Mouse (Mus musculus) layer of hippocampus, postnatal 14 days (tissue): ENCODE measurements around the gene Ift43. TPM values are rescaled to one million over a fixed set of nuclear protein-coding genes. Genes with fewer than 3 reads are reported as not detected.

Experiments used
- DNase-seq, 2 experiments: peaks; one replicate each; pipeline ENCODE4 v3.0.0; 2021 to 2022; ENCODE audit warnings: low spot score in 2 of 2, mixed read lengths in 1 of 2
- long read RNA-seq, 2 experiments: library from polyadenylated mRNA; stranded (forward); transcript quantifications; one replicate each; pipeline ENCODE4 v2.0.0; 2021
- total RNA-seq, 2 experiments: library from RNA; stranded (reverse); gene quantifications; 2 replicates each; pipeline ENCODE4 v1.2.3; 2021

Ift43 gene
- total RNA-seq: 10 to 100 TPM; 11.3 to 12.0 TPM
- long read RNA-seq, experiment 1, partial matches to known transcripts: 1 of 5 reads
- long read RNA-seq, experiment 1, other reads (novel, unspliced or antisense): 1 of 5 reads
- long read RNA-seq, experiment 2, transcript Ift43-205 (9 exons, 783 nt): major isoform, 13 of 19 reads
- long read RNA-seq, experiment 2, partial matches to known transcripts: 0 of 19 reads
- long read RNA-seq, experiment 2, other reads (novel, unspliced or antisense): 5 of 19 reads

DNA sequence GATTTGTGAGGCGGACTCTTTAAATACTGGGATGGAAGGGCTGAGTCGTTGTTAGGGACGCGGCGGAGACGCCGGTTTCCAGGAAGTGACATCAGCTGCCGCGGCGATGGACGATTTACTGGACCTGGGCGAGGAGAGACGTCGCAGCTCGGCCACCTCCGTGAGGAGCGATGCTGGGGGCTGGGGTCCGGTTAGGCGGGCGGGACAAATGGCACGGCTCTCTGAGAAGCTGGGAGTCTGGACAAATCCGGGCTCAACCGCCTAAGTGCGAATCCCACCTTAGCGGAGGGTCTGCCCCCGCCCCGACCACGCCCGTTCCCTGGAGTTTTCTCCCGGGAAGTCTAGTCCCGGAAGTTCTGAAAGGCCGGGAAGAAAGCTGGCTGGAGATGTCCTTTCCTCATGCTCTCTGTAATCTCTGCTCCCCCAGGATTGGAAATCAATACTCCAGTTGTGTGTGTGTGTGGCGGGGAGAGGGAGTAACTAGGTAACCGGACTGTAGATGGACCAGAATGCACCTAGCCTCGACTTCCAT lies at the start of gene Ift43:
Gene Ift43, plus strand, starts transcription at position 61 of the 532 bp plus-strand sequence.
- DNase-seq: peak; percentile 74 to 78

DNA sequence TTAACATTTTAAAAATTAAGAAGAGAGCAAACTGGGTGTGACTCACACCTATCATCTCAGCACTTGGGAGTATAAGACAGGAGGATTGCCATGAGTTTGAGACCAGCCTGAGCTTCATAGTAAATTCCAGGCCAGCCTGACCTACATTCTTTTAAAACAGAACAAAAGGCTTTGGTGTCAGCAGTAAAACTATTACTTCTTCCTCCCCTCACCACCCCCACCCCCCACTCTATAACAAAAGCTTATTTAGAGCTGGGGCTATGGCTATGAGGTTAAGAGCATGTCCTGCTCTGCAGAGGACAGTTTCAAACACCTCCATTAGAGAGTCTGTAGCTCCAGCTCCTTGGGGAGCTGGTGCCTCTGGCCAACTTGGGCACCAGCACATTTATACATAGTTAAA lies 46.8 kb upstream of the Ift43 start:
- DNase-seq: no peak

DNA sequence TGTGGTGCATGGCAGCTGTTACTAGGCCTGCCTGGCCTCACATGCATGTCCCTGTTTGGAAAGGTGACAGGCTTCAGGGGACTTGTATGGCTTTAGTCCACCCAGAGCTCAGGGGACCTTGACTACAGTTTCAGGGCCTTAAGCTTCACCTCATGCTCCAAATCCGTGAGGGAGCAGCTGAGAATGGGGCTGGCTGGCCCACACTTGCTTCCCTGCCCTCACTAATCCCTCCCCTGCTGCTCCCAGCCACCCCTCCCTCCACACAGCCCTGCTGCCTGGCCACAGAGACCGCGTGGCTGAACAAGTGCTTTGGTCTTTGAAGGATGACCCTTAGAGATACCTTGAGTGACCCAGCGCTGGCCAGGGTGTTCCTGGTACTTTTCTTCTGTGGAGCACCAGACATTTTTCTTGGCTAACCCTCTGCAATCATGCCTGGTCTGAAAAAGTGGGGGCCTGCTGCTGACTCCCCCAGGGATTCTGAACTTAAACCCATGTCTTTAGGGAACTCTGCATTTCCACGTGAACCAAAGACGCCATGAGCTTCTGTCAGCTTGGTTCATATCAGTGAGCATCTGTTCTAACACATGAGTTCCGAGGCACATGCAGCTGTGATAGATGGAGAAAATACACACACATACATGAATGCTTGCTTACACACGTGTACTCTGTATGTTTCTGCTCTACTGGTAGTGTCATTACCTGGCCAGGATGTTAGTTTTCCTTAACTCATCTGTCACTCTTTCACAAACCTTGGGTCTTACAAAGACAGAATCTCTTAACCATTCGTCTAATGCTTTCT lies 45.8 kb upstream of the Ift43 start:
- DNase-seq: no peak

DNA sequence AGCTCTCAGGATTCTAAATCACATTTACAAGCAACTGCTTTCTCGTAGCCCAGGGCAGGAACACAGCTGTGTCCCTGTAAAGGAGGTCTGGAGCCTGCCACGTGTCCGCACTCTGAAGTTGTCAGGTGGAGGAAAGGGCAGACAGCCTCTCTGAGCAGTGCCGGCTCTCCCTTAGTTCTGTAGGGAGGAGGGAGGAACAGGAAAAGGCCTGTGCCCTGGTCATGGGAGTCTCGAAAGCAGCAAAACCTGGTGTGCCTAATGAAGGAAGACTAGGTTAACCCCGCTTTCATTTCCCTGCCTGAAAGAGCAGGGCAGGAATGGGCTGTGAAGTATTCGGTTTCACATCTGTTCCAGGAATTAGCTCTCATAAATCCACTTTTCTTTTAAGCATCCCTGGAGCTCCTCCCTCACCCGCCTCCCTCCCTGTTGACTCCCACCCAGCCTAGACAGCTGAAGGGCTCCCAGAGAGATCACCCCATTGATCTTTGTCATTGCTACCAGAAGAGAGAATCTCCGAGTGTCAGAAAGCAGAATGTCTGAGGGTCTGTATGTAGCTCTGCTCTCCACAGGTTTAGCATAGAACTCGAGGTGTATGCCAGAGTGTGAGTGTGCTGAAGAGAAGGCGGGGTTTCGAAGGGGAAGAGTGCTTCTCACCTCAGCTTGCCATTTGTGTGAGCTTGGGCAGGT lies 45.0 kb upstream of the Ift43 start:
- no peak for DNase-seq

DNA sequence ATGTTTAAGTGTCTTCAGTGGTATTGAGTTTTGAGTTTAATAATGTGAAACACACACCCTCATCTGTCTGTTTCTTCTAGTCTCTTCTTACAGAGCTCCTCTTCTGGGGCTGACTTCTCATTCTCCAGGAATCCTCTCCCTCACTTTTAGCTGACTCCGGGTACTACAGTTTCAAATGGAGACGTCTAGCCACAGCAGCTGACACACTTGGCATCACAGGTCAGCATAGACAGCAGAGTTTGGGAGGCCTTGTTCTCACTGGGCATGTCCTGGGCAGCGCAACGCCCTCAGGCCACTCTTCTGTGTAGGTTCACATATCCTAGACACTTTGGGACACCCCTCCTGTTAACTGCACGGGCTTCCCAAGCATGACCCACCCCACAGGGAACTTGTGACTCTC lies 43.3 kb upstream of the Ift43 start:
- DNase-seq: no peak

DNA sequence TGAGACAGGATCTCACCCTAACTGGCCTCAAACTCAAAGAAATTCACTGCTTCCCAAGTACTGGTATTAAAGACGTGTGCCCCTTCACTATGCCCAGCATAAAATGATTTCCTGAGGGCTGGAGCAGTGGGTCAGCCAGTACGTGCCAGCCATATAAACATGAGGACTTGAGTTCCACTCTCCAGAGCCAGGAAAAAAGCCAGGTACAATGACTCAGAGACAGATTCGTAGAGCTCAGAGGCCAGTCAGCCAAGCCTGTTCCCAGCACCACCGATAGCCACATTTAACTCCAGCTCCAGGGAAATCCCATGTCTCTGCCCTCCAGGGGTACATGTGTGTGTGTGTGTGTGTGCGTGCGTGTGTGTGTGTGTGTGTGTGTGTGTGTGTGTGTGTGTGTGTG lies 42.6 kb upstream of the Ift43 start:
- no peak for DNase-seq

DNA sequence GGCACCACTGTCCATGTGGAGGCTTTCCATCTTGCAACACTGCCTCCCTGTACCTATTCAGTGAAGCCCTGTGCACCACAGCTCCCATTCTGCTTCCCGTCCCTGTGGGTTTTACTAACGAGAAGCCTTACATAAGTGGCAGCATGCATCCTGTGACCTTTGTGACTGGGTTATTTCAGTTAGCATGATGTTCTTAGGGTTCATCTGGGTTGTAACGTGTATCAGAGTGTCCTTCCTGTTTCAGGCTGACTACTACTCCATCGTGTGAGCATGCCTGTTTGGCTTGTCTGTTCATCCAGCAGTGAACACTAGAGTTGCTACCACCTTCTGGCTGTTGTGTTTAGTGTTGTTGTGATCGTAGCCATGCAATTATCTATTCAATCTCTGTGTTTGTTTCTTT lies 36.2 kb upstream of the Ift43 start:
- DNase-seq: no peak

DNA sequence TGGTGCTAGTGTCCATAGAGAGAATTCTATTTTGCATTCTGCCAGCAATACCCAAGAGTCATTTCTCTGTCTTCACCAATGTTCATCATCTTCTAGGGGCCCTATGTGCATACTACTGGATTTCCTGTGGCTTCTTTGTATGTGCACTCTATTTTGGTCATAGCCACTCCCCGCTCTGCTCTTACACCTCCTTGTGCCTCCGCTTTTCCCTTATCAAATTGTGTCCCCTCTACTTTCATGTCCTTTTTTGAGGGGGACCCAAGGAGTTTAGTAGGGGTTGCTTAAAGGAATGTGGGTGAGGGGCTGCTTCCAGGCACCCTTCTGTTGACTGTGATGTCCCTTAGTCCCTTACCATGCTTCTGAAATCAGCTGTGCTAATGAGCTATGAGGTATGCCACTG lies 35.6 kb upstream of the Ift43 start:
- no peak for DNase-seq

DNA sequence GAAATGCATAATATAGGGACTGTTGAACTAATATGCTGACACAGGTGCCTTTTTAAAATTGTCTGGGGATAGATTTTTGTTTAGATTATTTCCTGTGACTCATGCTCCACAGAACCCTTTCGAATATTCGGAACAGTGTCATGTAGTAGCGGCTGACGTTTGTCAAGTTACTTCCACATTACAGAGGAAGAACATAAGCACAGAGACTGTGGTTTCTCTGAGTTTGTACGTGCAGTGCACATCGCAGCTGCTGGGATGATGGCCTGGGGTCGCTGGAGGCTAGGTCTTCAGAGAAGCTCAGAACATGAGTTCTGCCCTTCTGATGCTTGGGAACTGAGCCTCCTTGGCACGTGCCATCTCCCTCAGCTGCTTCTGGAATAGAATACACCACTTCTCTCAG lies 35.0 kb upstream of the Ift43 start:
- DNase-seq: no peak

DNA sequence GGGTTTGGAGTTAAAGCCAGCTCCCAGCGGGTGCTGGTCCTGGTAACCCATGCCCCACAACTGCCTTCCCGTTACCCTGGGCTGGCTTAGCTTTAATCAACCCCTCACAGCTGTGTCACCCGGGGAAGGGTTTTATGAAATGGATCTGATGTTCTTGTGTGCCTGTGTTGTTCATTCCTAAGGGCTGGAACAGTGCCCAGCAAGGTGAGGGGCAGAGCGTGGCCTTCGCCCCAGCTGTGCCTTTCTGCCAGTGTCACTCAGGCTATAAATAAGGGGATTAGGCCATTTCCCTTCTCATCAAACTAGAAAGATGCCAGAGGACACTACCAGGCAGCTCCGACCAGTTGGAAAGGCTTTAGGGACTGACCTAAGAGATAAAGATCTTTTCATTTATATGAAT lies 32.5 kb upstream of the Ift43 start:
- DNase-seq: no peak

DNA sequence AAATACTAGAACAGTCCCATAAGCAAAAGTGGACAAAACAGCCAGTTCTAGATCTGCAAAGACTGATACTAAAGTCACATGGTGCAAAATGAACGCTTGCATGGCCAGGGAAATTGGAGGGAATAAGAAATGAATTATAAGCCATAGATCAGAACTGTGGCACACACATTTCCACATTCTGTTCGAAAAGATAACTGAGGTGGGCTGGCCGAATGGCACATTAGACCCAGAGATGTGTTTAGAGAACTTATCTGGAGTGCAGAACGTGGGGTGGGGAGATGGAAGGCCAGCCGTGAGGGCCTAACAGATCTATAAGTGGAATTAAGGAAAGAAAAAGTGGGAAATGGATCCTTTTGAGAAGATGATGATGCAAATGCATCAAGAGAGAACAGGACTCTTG lies 30.9 kb upstream of the Ift43 start:
- no peak for DNase-seq

DNA sequence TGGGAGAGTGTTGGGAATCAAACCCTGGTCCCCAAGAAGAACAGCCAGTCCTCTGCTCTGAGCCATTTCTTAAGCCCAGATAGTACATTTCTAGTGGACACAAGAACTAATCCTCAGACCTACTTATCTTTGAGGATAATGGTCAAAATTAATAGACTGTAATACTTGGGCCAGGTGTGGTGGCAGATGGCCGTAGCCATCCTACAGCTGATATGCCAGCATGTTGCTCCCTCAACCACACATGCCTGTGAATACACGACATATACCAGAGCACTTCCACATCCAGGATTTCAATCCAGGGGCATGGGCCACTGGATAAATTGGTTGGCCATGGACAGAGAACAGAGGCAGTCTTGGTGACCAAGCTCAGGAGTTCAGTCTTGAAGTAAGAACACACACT lies 27.0 kb upstream of the Ift43 start:
- no peak for DNase-seq

DNA sequence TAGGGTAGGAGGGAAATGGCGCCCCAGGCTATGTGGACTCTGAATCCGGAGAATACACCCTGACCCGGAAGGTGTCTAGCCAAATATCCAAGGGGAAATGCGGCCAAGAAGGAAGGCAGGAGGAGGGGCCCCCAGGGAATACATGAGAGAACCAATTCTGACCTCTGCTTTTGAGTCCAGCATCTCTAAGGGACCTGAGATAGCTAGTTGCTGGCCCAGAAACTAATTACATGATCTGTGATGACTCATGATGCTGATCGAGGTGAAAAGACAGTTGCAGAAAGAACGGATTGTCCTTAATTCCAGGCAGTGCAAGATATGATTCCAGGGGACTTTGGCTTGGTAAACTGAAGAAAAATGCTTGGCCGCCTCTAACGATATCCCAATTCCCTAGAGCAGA lies 25.4 kb upstream of the Ift43 start:
- no peak for DNase-seq

DNA sequence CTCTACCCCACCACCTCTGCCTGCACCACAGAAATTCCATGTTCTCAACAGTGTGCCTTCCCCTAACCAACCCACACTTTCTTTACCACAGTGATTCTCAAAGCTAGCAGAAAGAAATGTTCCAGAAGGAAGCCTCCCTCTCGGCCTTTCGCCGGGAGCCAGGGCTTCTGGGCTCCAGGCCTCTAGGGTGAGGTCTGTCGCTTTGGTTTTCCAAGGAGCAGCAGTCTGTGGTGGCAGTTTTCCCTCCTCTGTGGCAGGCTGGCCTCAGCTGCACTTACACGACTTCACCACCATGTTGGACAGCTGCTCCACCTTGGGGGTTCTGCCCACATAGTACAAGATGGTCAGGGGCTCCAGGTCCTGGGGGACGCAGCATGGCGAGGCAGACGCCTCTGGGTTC lies 24.8 kb upstream of the Ift43 start:
- DNase-seq: no peak

DNA sequence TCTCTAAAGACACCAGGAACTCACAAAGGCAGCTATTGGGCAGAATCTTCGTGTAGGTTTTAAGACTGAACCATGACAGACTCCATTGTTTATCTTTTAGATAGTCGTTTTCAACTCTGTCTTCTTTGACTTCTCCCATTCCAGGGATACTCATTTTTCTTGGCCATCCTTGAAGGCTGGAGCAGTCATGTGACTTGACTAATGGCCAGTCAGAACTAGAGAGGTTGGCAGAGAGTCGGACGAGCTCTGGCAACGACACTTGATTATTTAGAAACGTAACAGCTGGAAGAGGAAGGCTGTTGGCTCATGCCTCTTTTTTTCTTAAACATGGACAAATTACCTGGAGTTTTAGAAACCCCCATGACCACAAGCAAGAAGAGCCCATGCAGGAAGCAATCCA lies 23.0 kb upstream of the Ift43 start:
- no peak for DNase-seq

DNA sequence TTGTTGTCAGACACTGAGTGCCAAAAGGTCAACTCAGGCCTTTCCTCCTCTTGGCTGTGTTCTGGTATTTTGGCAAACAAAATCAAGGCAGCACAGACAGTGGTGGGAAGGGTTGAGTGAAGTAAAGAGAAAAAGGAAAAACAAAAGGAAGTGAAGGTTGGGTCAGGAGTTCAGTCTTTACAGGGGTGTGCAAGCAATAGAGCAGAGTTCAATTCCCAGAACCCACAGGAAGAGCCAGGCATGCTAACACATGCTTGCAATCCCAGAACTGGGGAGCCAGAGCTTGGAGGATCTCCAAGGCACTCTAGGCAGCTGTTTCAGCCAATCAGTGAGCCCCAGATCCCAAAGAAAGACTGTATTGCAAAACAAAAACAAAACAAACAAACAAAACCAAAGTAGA lies 17.5 kb upstream of the Ift43 start:
- DNase-seq: no peak

DNA sequence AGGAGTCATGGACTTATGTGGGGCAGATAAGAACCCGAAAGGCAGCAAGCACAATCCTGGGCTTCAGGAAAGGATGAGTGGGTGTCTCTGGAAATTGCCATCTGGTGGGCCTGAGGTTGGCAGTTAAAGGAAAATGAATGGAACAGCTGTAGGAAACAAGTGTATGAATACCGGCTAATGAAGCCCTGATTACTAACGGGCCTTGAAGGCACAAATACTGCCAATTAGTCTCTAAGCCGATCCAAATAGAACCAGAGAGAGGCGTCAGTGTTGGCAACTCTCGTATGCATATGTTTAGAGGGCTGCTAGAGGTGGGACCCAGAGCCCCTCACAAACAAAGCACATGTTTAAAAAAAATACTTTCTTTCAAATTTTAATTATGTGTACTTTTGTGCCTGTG lies 10.9 kb upstream of the Ift43 start:
- peak; percentile 34 to 66 for DNase-seq

DNA sequence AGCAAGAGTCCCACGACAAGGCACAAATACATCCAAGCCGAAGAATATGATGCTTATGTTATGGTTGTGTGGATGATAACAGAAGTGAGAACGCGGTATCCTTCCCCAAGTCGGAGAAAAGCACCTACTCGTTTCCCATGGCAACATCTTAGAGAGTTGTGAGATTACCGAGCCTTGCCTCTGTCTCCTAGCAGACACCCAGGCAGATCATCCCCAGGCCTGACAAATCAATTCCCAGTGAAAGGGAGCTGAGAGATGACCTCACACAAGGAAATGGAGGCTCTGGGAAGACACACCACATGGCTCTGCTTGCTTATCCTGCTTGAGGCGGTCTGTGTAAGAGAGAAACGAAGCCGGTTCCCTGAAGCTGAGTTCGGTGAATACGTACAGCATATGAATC lies 7.7 kb upstream of the Ift43 start:
- DNase-seq: no peak

DNA sequence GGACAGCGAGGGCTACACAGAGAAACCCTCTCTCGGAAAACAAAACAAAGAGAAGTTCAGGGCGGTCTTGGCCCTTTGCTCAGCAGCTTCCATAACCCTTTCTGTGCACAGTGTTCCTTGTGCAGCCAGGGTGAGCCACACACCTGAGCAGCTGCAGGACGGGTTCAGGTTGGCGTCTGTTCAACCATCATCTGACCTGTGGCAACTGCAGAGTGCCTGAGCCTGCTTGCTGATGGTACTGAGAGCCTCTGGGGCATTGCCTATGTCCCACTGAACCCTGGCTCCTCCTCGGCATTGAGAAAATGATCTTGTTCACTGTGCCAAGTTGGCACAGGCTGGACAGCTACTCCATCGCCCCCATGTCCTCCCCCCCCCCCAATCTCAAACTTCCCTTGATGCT lies 7.0 kb upstream of the Ift43 start:
- DNase-seq: no peak

DNA sequence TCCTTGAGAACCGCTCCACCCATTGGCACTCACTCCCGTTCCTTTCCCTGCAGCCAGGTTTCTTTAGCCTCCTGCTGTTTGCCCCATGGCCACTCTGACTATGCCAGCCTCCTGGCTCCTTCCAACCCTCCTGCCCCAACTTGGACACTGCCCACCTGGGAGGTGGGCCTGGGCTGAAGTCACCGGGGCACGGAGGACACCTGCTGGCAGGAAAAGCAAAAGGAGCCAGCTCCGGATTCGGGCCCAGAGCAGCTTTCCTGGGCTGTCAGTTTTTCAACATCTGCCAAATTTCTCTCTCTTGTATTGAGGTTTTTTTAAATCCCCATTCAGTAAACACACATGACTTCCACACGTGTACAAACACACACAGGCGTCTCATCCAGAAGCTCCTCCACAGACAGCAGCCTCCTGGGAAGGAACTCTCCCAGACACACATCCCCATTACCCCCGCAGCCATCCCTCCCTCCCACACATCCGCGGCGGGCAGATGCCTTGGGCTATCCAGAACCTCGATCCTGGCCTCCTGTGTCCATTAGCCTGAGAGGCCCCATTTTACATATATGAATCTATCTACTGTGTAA lies 5.9 kb upstream of the Ift43 start:
- DNase-seq: peak in 1 of 2 experiments; percentile 46

DNA sequence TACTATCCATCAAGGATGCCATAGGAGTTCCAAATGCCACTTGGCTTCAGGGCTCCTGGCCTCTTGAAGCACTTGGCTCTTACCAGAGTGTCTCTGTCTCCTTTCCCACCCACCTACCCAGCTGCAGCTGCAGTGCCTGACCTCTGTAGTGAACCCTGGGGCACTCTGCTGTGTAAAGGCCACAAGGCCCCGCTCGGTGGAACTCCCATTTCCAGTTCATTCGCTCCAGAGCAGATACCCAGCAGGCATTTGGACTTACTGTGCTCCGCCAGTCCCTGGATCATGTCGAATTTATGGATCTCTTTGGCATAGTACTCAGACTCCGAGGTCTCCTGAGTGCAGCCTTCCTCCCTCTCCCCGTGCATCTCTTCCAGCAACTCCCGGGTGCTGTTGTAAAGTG lies 5.0 kb upstream of the Ift43 start:
- DNase-seq: peak in 1 of 2 experiments; percentile 30

DNA sequence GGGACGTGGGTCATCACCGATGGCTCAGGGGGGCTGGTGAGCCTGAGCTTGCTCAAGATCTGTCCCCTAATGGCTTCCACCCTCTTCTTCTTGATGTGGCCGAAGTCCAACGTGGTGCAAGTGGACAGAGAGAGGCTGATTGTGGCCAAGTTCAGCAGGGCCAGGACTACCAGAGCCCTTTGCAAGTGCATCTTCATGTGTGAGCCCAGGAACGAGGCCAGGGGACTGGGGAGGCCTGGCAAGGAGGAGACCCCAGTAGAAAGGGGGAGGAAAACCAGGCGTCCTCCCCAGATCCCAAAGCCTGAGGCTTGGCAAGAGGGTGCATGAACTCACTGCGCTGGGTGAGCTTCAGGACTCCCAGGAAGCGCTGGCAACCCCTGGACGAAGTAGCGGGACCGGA lies 4.6 kb upstream of the Ift43 start:
- no peak for DNase-seq
